Mouse (Mus musculus): ENCODE data around the gene Skida1. TPM values are rescaled to one million over a fixed set of nuclear protein-coding genes. Genes with fewer than 3 reads are reported as not detected.
"Not testable (repeated sequence)": the region's sequence is repeated elsewhere in the genome, so short reads cannot be mapped to it uniquely, and the experiment has no call there.

Gene Skida1
- polyA plus RNA-seq (2016; fragmentation: Nextera tagmentation; extraction: Ambion mirVana): 23.8 and 26.6 TPM in 2 replicates

DNA sequence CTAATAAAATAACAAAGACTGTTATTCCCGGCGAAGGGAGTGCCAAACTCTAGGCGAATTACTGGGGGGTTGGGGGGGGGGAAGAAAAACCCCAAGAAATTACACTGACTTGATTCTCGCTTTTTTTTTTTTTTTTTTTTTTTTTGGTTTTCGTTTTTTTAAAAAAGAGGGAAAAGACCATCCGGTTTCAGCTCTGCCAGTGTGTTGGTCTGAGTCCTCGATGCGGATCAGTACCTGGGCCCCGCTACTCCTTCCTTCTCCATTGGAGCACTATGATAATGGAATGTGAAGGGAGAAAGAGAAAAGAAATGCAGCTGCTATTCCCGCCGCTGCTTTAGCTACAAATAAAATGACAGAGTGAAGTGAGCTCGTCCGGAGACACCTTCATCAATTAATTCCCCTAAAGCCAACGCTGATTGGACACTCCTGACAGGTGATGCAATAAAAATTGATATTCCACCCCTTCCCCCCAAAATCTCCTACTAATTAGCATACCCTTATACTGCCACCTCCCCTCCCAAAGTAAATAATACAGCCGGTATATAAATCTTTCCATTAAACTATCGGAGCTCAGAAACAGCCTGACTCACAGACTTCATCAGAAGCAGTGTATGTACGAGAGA is at the start of gene Skida1:
Gene Skida1, minus strand, starts transcription at position 599 of the 623 bp plus-strand sequence.
- WGBS: under 1% methylated on average over 17 of the region's 17 CpGs
- Histone ChIP-seq H3K4me3 (peak within 1 kb of the TSS; percentile 99), H3K9me3 (no peaks in the 10 kb centered on the region), H3K4me1 (peaks cover 31% of the 10 kb centered on the region), H3K27me3 (no peaks in the 10 kb centered on the region), H3K36me3 (no peaks in the 10 kb centered on the region), H3K27ac (replicated peaks) (peak within 1 kb of the TSS; percentile 100), H3K9ac (replicated peaks) (peak within 1 kb of the TSS; percentile 100), H3K4me2 (replicated peaks) (peak within 1 kb of the TSS; percentile 70)
- peak; percentile 55; the same call in 1 of the 2 replicates for ATAC-seq (ENCODE audit: low FRiP score, low read depth)

DNA sequence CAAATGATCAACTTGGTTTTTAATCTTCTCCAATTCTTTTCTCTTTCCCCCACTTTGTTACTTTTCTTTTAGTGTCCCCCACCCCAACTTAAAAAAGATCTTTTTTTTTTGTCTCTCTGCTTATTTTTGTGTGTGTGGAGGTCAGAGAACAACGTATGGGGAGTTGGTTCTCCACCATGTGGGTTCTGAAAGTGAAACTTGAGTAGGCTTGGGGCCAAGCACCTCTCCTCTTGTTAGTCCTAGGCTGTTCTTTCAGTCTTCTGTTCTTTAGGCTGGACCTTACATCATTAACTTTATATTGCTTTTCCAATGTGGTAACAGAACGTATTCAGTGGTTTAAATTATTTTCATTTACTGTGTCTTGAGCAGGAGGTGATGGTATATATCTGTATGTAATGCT is 47.0 kb upstream of the Skida1 start:
- no peak for ATAC-seq (ENCODE audit: low FRiP score, low read depth)
- Histone ChIP-seq H3K36me3 (peaks cover 47% of the 10 kb centered on the region), H3K27me3 (no peaks in the 10 kb centered on the region), H3K4me3 (no peak overlapping the region), H3K9ac (replicated peaks) (no peak overlapping the region), H3K27ac (replicated peaks) (no peak overlapping the region), H3K4me1 (no peaks in the 10 kb centered on the region), H3K4me2 (replicated peaks) (no peak overlapping the region), H3K9me3 (no peaks in the 10 kb centered on the region)
- WGBS: 73% methylated on average over 2 of the region's 2 CpGs

DNA sequence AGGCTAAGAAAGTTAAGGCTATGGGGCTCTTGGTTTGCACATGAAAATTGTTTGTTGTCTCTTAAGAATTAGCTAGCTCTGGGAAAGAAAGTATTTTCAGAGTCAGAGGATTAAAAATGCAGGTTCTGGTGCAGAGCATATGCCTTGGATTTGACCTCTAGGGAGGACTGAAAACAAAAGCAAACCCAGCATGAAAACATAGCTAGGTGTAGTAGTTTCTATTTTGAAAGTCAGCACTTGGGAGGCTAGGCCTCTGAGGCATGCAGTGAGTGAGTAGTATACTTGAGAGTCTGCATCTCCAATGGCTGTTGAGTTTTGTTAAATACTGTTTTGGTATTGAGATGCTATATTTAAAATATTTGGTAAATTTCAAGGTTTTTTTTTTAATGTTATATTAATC is 45.5 kb upstream of the Skida1 start:
- Histone ChIP-seq H3K27ac (replicated peaks) (no peak overlapping the region), H3K4me1 (no peaks in the 10 kb centered on the region), H3K4me3 (no peak overlapping the region), H3K36me3 (peaks cover 41% of the 10 kb centered on the region), H3K9ac (replicated peaks) (no peak overlapping the region), H3K4me2 (replicated peaks) (no peak overlapping the region), H3K9me3 (no peaks in the 10 kb centered on the region), H3K27me3 (no peaks in the 10 kb centered on the region)
- no peak for ATAC-seq (ENCODE audit: low FRiP score, low read depth)

DNA sequence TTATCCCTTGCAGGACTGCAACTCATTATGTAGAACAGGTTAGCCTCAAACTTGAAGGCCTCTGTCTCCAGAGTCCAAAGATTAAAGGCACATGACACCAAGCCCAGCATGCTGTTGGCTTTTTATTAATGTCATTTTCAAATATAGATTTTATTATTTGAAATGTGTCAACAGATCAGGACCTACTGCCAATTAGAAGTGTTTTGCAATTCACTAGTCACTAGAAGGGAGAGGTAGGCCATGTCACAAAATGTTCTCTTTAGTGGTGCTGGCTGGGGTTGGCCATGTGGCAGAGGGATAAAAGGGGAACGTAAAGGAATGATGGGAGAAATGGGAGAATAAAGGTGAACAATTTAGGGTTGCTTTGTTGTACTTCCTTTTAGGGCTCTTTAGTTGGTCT is 45.0 kb upstream of the Skida1 start:
- no peak overlapping the region for H3K4me3 ChIP-seq
- no peak overlapping the region for H3K4me2 ChIP-seq (replicated peaks)
- no peaks in the 10 kb centered on the region for H3K27me3 ChIP-seq
- no peak overlapping the region for H3K9ac ChIP-seq (replicated peaks)
- no peak overlapping the region for H3K27ac ChIP-seq (replicated peaks)
- no peaks in the 10 kb centered on the region for H3K9me3 ChIP-seq
- ATAC-seq (ENCODE audit: low FRiP score, low read depth): no peak
- 83% methylated on average over 1 of the region's 1 CpGs for WGBS
- peaks cover 41% of the 10 kb centered on the region for H3K36me3 ChIP-seq
- H3K4me1 ChIP-seq: no peaks in the 10 kb centered on the region

DNA sequence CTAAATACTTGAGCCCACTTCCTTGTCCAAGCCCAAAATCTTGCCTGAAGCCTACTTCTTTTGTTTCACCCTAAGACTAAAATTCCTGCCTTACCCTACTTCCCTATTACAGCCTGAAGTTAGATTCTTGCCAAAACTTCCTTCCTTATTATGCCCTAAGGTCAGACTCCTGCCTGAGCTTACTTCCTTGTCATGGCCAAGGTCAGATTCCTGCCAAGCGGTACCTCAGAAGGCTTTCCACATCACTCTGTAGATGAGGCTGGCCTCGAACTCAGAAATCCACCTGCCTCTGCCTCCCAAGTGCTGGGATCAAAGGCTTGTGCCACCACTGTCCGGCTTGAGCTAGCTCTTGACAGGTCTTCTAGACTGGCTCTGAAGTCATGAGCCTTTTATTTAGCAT is 38.8 kb upstream of the Skida1 start:
- not testable (repeated sequence) for ATAC-seq (ENCODE audit: low FRiP score, low read depth)
- WGBS: 93% methylated on average over 3 of the region's 3 CpGs

DNA sequence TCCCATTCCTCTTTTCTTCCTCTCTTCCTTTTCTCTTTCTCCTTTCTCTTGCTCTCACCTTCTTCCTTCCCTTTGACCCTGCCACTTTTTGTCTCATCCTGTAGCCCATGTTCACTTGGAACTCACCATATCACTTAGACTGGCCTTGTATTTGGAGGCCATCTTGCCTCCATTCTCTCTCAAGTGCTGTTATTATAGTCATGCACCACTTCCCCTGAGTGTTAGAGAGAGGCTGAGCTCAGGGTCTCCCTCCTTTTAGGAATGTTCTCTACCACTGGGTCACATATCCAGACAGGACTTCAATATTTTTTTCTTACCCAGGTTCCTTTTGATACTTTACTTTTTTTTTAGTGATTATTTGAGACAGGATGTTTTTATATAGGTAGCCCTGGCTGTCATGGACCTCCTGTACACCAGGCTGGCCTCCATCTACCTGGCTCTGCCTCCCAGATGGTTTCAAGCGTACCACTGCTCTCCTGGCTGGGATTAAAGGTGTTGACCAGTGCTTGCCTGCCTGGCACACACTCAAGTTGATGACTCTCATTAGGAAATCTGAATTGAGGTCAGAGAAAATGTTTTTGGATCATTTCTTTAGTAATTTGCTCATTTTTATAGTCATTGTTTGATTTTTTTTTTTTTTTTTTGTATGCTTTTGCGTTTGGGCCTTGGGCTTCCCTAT is 31.5 kb upstream of the Skida1 start:
- Histone ChIP-seq H3K4me1 (no peaks in the 10 kb centered on the region), H3K9ac (replicated peaks) (no peak overlapping the region)
- 92% methylated on average over 2 of the region's 2 CpGs for WGBS

More for the DNA sequence above, 38.8 kb upstream of the Skida1 start:
- H3K36me3 ChIP-seq: peaks cover 64% of the 10 kb centered on the region
- not testable (repeated sequence) for H3K4me2 ChIP-seq (replicated peaks); H3K9me3 ChIP-seq; H3K9ac ChIP-seq (replicated peaks); H3K4me3 ChIP-seq; H3K27me3 ChIP-seq; H3K27ac ChIP-seq (replicated peaks); H3K4me1 ChIP-seq

DNA sequence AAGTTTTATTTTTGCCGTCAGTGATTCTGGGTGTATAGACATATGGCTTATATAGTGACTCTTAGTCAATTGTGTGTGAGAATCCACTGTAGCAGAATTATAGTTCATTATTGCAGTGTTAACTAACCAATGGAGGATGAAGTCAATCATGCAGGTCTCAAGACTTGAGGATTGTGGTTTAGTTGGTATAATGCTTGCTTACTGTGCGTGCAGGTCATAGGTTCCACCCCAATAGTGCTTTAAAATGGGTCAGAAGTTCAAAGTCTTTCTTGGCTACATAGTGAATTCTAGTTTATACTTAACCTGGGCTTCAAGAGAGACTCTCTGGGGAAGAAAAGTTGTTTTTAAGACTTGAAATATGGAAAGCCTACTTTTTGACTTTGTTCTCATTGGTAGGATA is 23.1 kb upstream of the Skida1 start:
- Histone ChIP-seq H3K27ac (replicated peaks) (no peak overlapping the region), H3K9me3 (no peaks in the 10 kb centered on the region), H3K4me3 (no peak overlapping the region), H3K9ac (replicated peaks) (no peak overlapping the region), H3K4me1 (no peaks in the 10 kb centered on the region), H3K27me3 (no peaks in the 10 kb centered on the region), H3K4me2 (replicated peaks) (no peak overlapping the region), H3K36me3 (peaks cover 26% of the 10 kb centered on the region)
- ATAC-seq (ENCODE audit: low FRiP score, low read depth): no peak
- WGBS: 96% methylated on average over 2 of the region's 2 CpGs

More for the DNA sequence above, 31.5 kb upstream of the Skida1 start:
- H3K4me3 ChIP-seq: no peak overlapping the region
- no peaks in the 10 kb centered on the region for H3K9me3 ChIP-seq
- H3K4me2 ChIP-seq (replicated peaks): no peak overlapping the region
- no peak overlapping the region for H3K27ac ChIP-seq (replicated peaks)
- H3K36me3 ChIP-seq: peaks cover 54% of the 10 kb centered on the region
- ATAC-seq (ENCODE audit: low FRiP score, low read depth): no peak
- H3K27me3 ChIP-seq: no peaks in the 10 kb centered on the region

DNA sequence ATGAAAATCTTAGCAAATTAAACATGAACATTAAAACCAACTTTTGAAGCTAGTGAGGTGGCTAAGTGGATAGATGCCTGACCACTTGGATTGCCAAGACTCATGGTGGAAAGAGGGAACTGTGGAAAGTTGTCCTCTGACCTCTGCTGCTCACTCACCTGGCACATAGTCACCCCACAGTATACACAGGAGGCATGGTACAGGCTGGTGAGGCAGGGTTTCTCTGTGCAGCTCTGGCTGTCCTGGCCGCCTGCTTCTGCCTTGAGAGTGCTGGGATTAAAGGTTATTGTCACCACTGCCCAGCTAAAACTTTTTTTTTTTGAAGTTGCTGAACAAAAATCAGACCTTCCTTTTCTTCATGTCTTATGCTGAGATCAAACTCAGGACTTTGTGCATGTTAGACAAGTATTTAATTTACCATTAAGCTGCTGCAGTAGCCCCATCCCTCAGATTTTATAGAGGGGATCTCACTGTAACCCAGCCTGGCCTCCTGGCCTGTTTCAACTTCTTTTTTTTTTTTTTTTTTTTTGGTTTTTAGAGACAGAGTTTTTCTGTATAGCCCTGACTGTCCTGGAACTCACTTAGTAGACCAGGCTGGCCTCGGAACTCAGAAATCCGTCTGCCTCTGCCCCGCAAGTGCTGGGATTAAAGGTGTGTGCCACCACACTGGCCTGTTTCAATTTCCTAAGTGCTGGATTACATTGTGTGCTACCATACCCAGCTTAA is 19.4 kb upstream of the Skida1 start:
- Histone ChIP-seq H3K27me3 (no peaks in the 10 kb centered on the region), H3K36me3 (peaks cover 10% of the 10 kb centered on the region), H3K4me1 (peaks cover 11% of the 10 kb centered on the region), H3K4me2 (replicated peaks) (no peak overlapping the region), H3K4me3 (no peak overlapping the region), H3K9me3 (no peaks in the 10 kb centered on the region), H3K27ac (replicated peaks) (no peak overlapping the region), H3K9ac (replicated peaks) (no peak overlapping the region)
- 85% methylated on average over 4 of the region's 4 CpGs for WGBS
- no peak for ATAC-seq (ENCODE audit: low FRiP score, low read depth)

DNA sequence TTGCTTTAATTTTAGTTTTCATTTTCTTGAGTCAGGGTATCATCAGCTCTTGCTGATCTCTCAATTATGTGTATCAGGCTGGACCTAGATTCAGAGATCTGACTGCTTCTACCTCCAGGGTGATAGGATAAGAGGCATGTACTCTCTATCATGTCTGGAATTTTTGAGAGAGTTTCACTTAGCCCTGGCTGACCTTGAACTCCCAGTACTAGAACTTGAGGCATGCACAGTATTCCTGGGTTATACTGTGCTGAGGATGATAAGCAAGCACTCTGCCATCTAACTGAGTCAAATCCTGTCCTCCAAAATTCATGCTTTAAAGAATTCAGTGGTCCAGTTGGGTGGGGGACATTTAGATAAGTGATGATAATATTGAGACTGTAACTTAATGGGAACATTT is 17.6 kb upstream of the Skida1 start:
- no peak overlapping the region; the same call in 1 of the 2 replicates for H3K4me3 ChIP-seq
- H3K9ac ChIP-seq (replicated peaks): no peak overlapping the region
- no peak overlapping the region for H3K27ac ChIP-seq (replicated peaks)
- H3K27me3 ChIP-seq: no peaks in the 10 kb centered on the region
- H3K36me3 ChIP-seq: peaks cover 6% of the 10 kb centered on the region; the same call in 1 of the 2 replicates
- ATAC-seq (ENCODE audit: low FRiP score, low read depth): no peak
- peaks cover 11% of the 10 kb centered on the region for H3K4me1 ChIP-seq
- no peaks in the 10 kb centered on the region for H3K9me3 ChIP-seq
- H3K4me2 ChIP-seq (replicated peaks): peak overlapping the region; percentile 88

DNA sequence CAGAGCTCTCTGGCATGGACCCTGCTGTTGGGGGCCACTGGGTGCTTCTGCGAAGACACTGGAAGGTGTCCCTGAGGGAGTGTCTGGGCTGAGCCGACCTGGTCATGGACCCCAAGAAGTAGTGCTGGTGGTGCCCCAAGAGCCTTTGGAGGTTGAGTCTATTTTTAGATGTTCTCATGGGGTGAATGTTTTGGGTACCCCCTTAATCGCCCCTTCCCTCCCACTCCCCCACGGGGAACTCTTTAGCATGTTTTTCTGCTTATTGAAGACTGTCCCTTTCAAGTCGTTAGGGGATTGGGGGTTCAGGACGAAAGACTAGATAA is 16.8 kb upstream of the Skida1 start:
- H3K27ac ChIP-seq (replicated peaks): peak overlapping the region; percentile 100
- peak overlapping the region; percentile 83 for H3K4me3 ChIP-seq
- H3K36me3 ChIP-seq: peaks cover 6% of the 10 kb centered on the region; the same call in 1 of the 2 replicates
- H3K9me3 ChIP-seq: no peaks in the 10 kb centered on the region
- no peaks in the 10 kb centered on the region for H3K27me3 ChIP-seq
- WGBS: 4% methylated on average over 6 of the region's 6 CpGs
- H3K9ac ChIP-seq (replicated peaks): peak overlapping the region; percentile 98
- no peak for ATAC-seq (ENCODE audit: low FRiP score, low read depth)
- H3K4me2 ChIP-seq (replicated peaks): peak overlapping the region; percentile 88
- peaks cover 11% of the 10 kb centered on the region for H3K4me1 ChIP-seq

DNA sequence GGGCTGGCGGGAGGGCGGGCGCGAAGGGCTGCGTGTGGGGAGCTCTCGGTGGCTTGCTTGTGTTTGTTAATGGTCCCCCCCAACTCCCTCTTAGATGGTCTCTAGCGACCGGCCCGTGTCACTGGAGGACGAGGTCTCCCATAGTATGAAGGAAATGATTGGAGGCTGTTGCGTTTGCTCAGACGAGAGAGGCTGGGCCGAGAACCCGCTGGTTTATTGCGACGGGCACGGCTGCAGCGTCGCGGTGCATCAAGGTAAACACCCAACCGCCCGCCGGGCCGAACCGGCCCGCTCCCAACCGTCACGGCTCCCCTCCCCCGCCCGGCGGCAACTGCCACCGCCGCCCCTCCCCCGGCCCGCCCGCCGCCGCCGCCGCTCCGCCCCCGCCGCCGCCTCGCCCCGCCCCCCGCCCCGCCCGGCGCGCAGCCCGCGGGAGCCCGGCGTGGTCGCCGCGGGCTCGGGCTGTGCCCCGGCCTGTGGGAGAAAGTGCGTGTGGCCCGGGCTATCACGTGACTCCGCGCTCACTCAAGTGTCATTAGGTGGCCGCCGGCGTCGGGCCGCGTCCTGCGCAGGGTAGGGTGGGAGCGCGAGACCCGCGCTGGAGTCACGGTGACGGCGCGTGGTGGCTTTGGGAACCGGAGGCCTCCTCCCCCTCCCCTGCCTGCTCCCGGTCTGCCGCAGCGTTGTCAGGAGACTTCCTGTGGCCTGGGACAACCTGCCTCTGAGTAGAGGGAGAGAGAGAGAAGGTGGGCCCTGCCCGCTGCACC is 16.3 kb upstream of the Skida1 start:
- Histone ChIP-seq H3K36me3 (peaks cover 6% of the 10 kb centered on the region; the same call in 1 of the 2 replicates), H3K27ac (replicated peaks) (peak overlapping the region; percentile 100), H3K27me3 (no peaks in the 10 kb centered on the region), H3K4me1 (peaks cover 11% of the 10 kb centered on the region), H3K9me3 (no peaks in the 10 kb centered on the region), H3K9ac (replicated peaks) (peak overlapping the region; percentile 98), H3K4me2 (replicated peaks) (peak overlapping the region; percentile 88), H3K4me3 (peak overlapping the region; percentile 83)
- peak; percentile 83 for ATAC-seq (ENCODE audit: low FRiP score, low read depth)
- 0% methylated on average over 45 of the region's 85 CpGs for WGBS

Data from midbrain, embryonic 12.5 days (tissue).